28 mouse cellular contexts compared by ENCODE assay signal in genomic region chr11:67925000-67925399, GRCm38 (mm10). TPM values are rescaled to one million over a fixed set of nuclear protein-coding genes. Genes with fewer than 3 reads are reported as not detected.
A peak's percentile ranks its signal among the peaks of the same experiment; 100 is the strongest.
DNase-seq lines count a peak whose midpoint lies in the region; ATAC-seq and TF ChIP-seq lines count a peak whose summit lies in the region.
"Had no signal": no experiment of that assay in that cellular context is flagged by ENCODE, and none has a peak within 500 bp of the region (broad histone marks: within the 10 kb centered on the region; RNA-seq: fewer than 3 reads in every experiment).

No protein-coding gene starts in this region.

- no peak overlapping the region for H3K4me3 ChIP-seq in small intestine, adult 2 months (ENCODE audit: low read depth, low read length)
- H3K4me3 ChIP-seq: embryonic facial prominence, embryonic 15.5 days; heart, embryonic 13.5 days; limb, embryonic 15.5 days; liver, embryonic 15.5 days; lung, embryonic 15.5 days; midbrain, embryonic 15.5 days; neural tube, embryonic 13.5 days had no signal

- peak; percentile 28 to 42 for DNase-seq in cerebellum, postnatal 10 days
- no peak for DNase-seq in cerebellum, adult 9-11 months
- DNase-seq in frontal cortex, postnatal 36 days (ENCODE audit: low spot score in 2 of 2): peak; percentile 17 to 49
- peak; percentile 23 for DNase-seq in right cerebral cortex, adult 18-20 months
- no peak for DNase-seq in right cerebral cortex, postnatal 25 days
- DNase-seq in spleen, postnatal 4 days (ENCODE audit: low spot score in 2 of 2): no peak
- DNase-seq: adrenal gland, postnatal 25 days; cerebellum, postnatal 36 days; gastrocnemius, postnatal 14 days; heart, adult 18-20 months; heart, postnatal 14 days; kidney, adult 18-20 months; kidney, postnatal 4 days; lung, postnatal 36 days; retina, postnatal 1 day; thymus, postnatal 25 days had no signal

- peak overlapping the region; percentile 88 for H3K27ac ChIP-seq in small intestine, adult 2 months (ENCODE audit: insufficient read depth, low read depth, low read length)
- H3K27ac ChIP-seq: embryonic facial prominence, embryonic 15.5 days; heart, embryonic 13.5 days; hindbrain, postnatal 0 days; limb, embryonic 15.5 days; liver, embryonic 15.5 days; lung, embryonic 15.5 days; midbrain, embryonic 15.5 days; neural tube, embryonic 13.5 days had no signal

- 33% methylated on average over 13 of the region's 13 CpGs for WGBS in small intestine, adult 2 months

- H3K36me3 ChIP-seq in small intestine, adult 2 months (ENCODE audit: control insufficient read depth, insufficient read depth, low read length): peaks cover 2% of the 10 kb centered on the region; the same call in 1 of the 2 replicates
- H3K36me3 ChIP-seq: embryonic facial prominence, embryonic 15.5 days; heart, embryonic 13.5 days; limb, embryonic 15.5 days; liver, embryonic 15.5 days; lung, embryonic 15.5 days; midbrain, embryonic 15.5 days; neural tube, embryonic 13.5 days had no signal

- 0 out of 2 replicates have a peak, but pooled peaks have one; percentile 9 for TF ChIP-seq POLR2A in small intestine, adult 2 months (IDR thresholded peaks at IDR 0.05; ENCODE audit: low read depth, low read length)

- ATAC-seq in frontal cortex, adult (ENCODE audit: low TSS enrichment): no peak
- ATAC-seq: CD4-positive, CD25-positive, alpha-beta regulatory T cell, adult 4 months; hindbrain, postnatal 0 days; midbrain, embryonic 15.5 days had no signal

- no peaks in the 10 kb centered on the region for H3K27me3 ChIP-seq in small intestine, adult 2 months (ENCODE audit: control insufficient read depth, insufficient read depth, low read length)

- H3K4me1 ChIP-seq in small intestine, adult 2 months (ENCODE audit: control insufficient read depth, insufficient read depth, insufficient read length, low read length): peaks cover 9% of the 10 kb centered on the region
- H3K4me1 ChIP-seq: lung, embryonic 15.5 days had no signal

- TF ChIP-seq CTCF in small intestine, adult 2 months (IDR thresholded peaks at IDR 0.05; ENCODE audit: extremely low read depth, insufficient read length, insufficient replicate concordance, low read depth, low read length): peak; percentile 24; the same call in 1 of the 2 replicates

RNA-seq across cellular contexts. Expression of gene Usp43, which starts 3.0 kb away (rescaled TPM):
- polyA plus RNA-seq in small intestine, adult 2 months (2012; rRNA removed): 7.8 and 17.3 TPM in 2 replicates
- polyA plus RNA-seq: CD4-positive, CD25-positive, alpha-beta regulatory T cell, adult 4 months; liver, embryonic 15.5 days had no signal

RNA-seq across cellular contexts. Expression of gene Cfap52, which starts 40.5 kb away (rescaled TPM):
- 0.29 TPM in 1 of 2 replicates, not detected in the other for polyA plus RNA-seq in small intestine, adult 2 months (2012; rRNA removed)
- polyA plus RNA-seq: CD4-positive, CD25-positive, alpha-beta regulatory T cell, adult 4 months; liver, embryonic 15.5 days; spleen, adult 2 months had no signal

RNA-seq across cellular contexts. Expression of gene Stx8, which starts 41.0 kb away (rescaled TPM):
- polyA plus RNA-seq in small intestine, adult 2 months (2012; rRNA removed): 1.2 and 2.4 TPM in 2 replicates

Comparison
In these comparisons a context has a peak if more than half of its experiments do, and no peak if none do; other contexts are left out.
1. DNase-seq: peak in cerebellum, postnatal 10 days (2 of 2), frontal cortex, postnatal 36 days (2 of 2) and right cerebral cortex, adult 18-20 months (single experiment); none in cerebellum, adult 9-11 months (single experiment), right cerebral cortex, postnatal 25 days (single experiment) and spleen, postnatal 4 days (0 of 2).